Mouse (Mus musculus) megakaryocyte, embryonic 14.5 days (primary cell): ENCODE measurements at regions not wholly inside any gene's neighbourhood (a gene's known extent, or its start where the extent isn't known, plus 50 kb on each side); places are given as distances from the start of the nearest gene placed in this dataset.

Experiments used
- H3K27me3 ChIP-seq: replicated peaks from 2 replicates; pipeline ENCODE3; 2012; ENCODE audit warnings: inconsistent platforms
- H3K36me3 ChIP-seq: replicated peaks from 2 replicates; pipeline ENCODE3; 2012; ENCODE audit warnings: low read length, inconsistent platforms, mixed read lengths
- H3K4me1 ChIP-seq: 2 replicates; pipeline ENCODE4 v1.6.1; 2012; ENCODE audit warnings: inconsistent platforms
- H3K4me3 ChIP-seq: replicated peaks from 2 replicates; pipeline ENCODE3; 2012; ENCODE audit warnings: moderate library complexity, mild to moderate bottlenecking, inconsistent platforms
- H3K9me3 ChIP-seq: 2 replicates; pipeline ENCODE4 v1.6.1; 2012; ENCODE audit warnings: inconsistent platforms
- FLI1 ChIP-seq: IDR thresholded peaks from 2 replicates; pipeline ENCODE4 v1.6.1; 2012; ENCODE audit warnings: low read length, inconsistent platforms, mixed read lengths
- GATA1 ChIP-seq: IDR thresholded peaks from 3 replicates; pipeline ENCODE4 v1.6.1; 2012; ENCODE audit warnings: mixed read lengths, low read length, inconsistent platforms, borderline replicate concordance

GRCm38 (mm10) chr6:116987243-116987642 is 181.1 kb upstream of the Cxcl12 start:
- TF ChIP-seq GATA1 (no peak), FLI1 (no peak)
- Histone ChIP-seq H3K27me3 (no peaks in the 10 kb centered on the region), H3K4me1 (no peaks in the 10 kb centered on the region), H3K9me3 (peaks cover 3% of the 10 kb centered on the region; the same call in 1 of the 2 replicates), H3K36me3 (no peaks in the 10 kb centered on the region), H3K4me3 (no peak overlapping the region)

DNA sequence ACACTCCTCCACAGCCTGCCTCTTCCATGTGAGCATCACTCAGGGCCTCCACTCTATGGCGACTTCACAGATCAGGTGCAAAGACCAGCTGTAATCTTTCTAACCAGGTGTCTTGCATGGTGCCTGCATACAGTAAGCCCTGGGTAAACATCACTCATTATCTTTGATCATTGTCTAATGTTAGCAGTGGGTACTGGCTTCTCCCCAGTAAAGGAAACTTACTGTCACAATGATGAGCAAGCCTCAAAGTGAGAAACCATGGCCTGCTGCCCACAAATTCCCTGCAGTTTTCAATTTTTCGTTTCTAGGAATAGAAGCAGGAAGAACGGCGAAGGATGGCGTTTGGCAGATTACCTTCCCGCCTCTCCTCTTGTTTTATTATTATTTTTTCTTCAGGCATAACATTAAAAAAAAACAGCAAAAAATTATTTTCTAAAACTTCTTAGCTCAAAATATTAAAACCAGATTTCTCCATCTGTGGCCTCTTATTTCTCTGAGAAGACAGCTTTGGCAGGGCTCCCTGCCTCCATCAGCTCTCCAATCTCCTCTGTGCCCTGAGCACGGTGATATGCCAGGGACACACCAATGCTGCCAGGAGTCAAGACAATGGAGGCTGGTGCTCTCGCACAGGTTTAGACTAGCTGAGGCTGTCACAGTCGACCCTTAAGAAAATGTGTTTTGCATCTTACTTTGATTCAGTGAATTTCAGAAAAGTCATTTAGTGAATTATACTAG is 169.2 kb upstream of the Cxcl12 start:
- no peak for TF ChIP-seq GATA1
- TF ChIP-seq FLI1, result no peak
- H3K27me3 ChIP-seq, result no peaks in the 10 kb centered on the region
- H3K4me1 ChIP-seq, result no peaks in the 10 kb centered on the region
- no peaks in the 10 kb centered on the region for H3K9me3 ChIP-seq
- no peak overlapping the region for H3K4me3 ChIP-seq
- no peaks in the 10 kb centered on the region for H3K36me3 ChIP-seq

- Histone ChIP-seq H3K9me3 (no peaks in the 10 kb centered on the region), H3K27me3 (no peaks in the 10 kb centered on the region), H3K36me3 (no peaks in the 10 kb centered on the region), H3K4me1 (no peaks in the 10 kb centered on the region), H3K4me3 (no peak overlapping the region)
- no peak for TF ChIP-seq GATA1
- no peak for TF ChIP-seq FLI1
Measured at GRCm38 (mm10) chr6:116999940-117000339, 168.4 kb upstream of the Cxcl12 start.

- TF ChIP-seq GATA1 (no peak), FLI1 (no peak)
- no peak overlapping the region for H3K4me3 ChIP-seq
- no peaks in the 10 kb centered on the region for H3K9me3 ChIP-seq
- no peaks in the 10 kb centered on the region for H3K4me1 ChIP-seq
- no peaks in the 10 kb centered on the region for H3K27me3 ChIP-seq
- no peaks in the 10 kb centered on the region for H3K36me3 ChIP-seq
Measured at GRCm38 (mm10) chr6:117000951-117001725, 167.2 kb upstream of the Cxcl12 start.

- H3K4me3 ChIP-seq, result no peak overlapping the region
- no peaks in the 10 kb centered on the region for H3K36me3 ChIP-seq
- no peaks in the 10 kb centered on the region for H3K27me3 ChIP-seq
- H3K9me3 ChIP-seq, result peaks cover 3% of the 10 kb centered on the region
- H3K4me1 ChIP-seq, result no peaks in the 10 kb centered on the region
- TF ChIP-seq FLI1, result no peak
- TF ChIP-seq GATA1, result no peak
Measured at GRCm38 (mm10) chr6:117012621-117013020, 155.7 kb upstream of the Cxcl12 start.

- H3K4me1 ChIP-seq, result no peaks in the 10 kb centered on the region
- H3K27me3 ChIP-seq, result no peaks in the 10 kb centered on the region
- peaks cover 3% of the 10 kb centered on the region for H3K9me3 ChIP-seq
- H3K4me3 ChIP-seq, result no peak overlapping the region
- TF ChIP-seq FLI1, result no peak
- TF ChIP-seq GATA1, result no peak
- no peaks in the 10 kb centered on the region for H3K36me3 ChIP-seq
Measured at GRCm38 (mm10) chr6:117015461-117015860, 152.9 kb upstream of the Cxcl12 start.

GRCm38 (mm10) chr6:117021851-117022250 is 146.5 kb upstream of the Cxcl12 start:
- Histone ChIP-seq H3K9me3 (no peaks in the 10 kb centered on the region), H3K4me3 (no peak overlapping the region), H3K4me1 (no peaks in the 10 kb centered on the region), H3K27me3 (no peaks in the 10 kb centered on the region), H3K36me3 (no peaks in the 10 kb centered on the region)
- TF ChIP-seq GATA1 (no peak), FLI1 (no peak)

- H3K4me3 ChIP-seq, result no peak overlapping the region
- no peak for TF ChIP-seq GATA1
- TF ChIP-seq FLI1, result no peak
Measured at GRCm38 (mm10) chr6:117032042-117032746, 136.1 kb upstream of the Cxcl12 start.

DNA sequence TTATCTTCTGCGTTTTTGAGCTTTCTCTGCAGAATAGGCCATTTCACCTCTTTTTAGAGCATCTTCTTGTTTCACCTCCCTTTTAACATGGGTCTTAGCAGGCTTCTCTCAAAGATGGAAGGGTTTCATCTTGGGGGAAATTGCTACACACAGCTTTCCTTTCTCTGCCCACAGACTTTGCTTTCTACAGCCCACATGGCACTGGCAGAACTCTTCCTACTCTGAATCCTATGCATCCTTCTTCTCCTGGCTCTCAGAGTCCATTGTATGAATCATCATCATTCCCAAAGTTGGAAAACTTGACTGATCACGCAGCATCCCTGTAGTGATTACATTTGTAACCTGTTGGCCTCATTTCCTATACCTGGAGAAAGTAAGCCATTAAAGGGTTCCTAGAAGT is 124.6 kb upstream of the Cxcl12 start:
- no peak for TF ChIP-seq GATA1
- no peak for TF ChIP-seq FLI1
- Histone ChIP-seq H3K4me1 (no peaks in the 10 kb centered on the region), H3K36me3 (no peaks in the 10 kb centered on the region), H3K4me3 (no peak overlapping the region), H3K9me3 (no peaks in the 10 kb centered on the region), H3K27me3 (no peaks in the 10 kb centered on the region)

More at GRCm38 (mm10) chr6:117032042-117032746, 136.1 kb upstream of the Cxcl12 start:
- no peaks in the 10 kb centered on the region for H3K36me3 ChIP-seq
- no peaks in the 10 kb centered on the region for H3K27me3 ChIP-seq
- no peaks in the 10 kb centered on the region for H3K4me1 ChIP-seq
- H3K9me3 ChIP-seq, result no peaks in the 10 kb centered on the region
